Mouse (Mus musculus): ENCODE measurements at regions not wholly inside any gene's neighbourhood (a gene's known extent, or its start where the extent isn't known, plus 50 kb on each side); places are given as distances from the start of the nearest gene placed in this dataset.

DNA sequence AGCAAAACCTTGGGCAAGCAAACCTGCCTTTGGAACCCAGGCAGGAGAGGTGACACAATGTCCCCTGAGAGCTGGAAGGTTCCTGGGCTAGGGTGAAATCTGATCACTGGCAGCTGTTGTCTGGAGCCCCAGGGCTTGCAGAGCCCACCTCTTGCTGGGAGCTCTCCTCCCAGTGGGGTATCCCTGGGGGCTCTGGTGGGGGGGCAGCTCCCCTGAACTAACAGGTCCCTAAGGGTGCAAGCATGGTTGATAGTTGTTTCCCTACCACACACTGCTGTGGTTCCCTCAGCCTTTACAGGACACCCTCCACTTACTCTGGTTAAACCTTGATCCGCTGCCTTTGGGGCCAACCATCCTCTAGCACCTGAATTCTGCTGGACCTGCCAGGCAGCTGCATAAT, 367.3 kb upstream of the Myt1l start:
- TF ChIP-seq CTCF (IDR thresholded peaks at IDR 0.05; ENCODE audit: borderline replicate concordance, insufficient read depth, low read length) (no peak), POLR2A (IDR thresholded peaks at IDR 0.05; ENCODE audit: low read depth, low read length) (no peak)

All from embryonic fibroblast, embryonic 13.5 days (primary cell).